Mouse (Mus musculus): ENCODE data around the gene Ubl3.

The Ubl3 gene

DNA sequence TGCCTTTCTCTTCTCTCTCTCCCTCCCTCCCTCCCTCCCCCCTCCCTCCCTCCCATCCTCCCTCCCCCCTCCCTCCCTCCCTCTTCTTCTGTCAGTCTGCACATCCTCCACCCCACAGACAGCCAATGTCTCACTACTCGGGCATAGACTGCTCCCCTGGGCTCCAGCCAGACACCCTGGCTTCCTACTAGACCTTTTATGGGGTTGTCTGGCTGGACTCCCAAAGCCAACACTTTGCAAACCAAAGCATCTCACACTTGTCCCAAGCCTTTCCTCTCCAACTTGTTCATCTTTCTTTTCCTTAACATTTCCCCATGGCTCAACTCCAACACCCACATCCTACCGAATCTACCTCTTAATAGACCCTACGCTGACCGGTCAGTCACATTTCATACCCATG is 10.7 kb upstream of the Ubl3 start:
- no peak for DNase-seq (ENCODE audit: extremely low spot score, low spot score)

DNA sequence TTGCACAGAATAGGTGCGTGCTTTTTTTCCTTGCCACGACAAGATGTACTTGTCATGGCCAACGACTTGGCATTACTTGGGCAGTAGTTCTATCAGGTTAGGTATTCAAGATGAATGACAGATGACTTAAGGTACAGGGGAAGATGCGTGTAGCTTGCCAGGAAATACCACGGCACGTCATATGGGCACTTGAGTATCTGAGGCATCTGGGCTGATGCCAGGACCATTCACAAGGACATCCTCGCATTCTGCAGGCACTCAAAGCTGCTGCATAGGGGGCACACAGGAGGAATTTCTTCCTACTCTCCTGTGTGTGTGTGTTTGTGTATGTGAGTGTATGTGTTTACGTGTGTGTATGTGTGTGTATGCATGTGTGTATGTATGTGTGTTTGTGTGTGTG is 9.6 kb upstream of the Ubl3 start:
- no peak for DNase-seq (ENCODE audit: extremely low spot score, low spot score)

DNA sequence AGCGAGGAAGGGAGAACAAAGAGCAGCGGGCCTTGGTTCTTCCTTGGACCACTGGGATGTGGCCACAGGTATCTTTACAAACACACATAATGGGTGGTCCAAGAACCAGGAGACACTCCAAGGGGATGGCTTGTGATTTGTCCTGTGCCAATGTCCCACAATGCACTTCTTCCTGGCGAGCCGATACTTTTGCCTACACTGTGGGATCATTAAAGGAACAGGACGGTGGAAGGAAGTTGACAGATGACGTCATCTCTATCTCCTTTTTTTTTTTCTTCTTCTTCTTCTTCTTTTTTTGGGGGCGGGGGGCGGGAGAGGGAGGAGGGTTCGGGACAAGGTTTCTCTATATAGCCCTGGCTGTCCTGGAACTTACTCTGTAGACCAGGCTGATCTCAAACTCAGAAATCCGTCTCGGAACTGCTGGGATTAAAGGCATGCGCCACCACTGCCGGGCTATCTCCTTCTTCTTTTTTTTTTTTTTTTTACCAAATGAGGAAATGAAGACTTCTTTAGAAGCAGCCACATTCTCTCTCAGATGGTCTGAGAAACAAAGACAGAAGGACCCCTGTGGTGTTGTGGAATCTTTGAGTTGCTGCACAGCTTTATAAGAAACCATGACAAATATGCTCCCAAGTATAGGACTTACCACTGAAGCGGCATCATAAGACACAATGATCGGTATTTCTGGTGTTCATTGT is 6.8 kb upstream of the Ubl3 start:
- no peak for DNase-seq (ENCODE audit: extremely low spot score, low spot score)

DNA sequence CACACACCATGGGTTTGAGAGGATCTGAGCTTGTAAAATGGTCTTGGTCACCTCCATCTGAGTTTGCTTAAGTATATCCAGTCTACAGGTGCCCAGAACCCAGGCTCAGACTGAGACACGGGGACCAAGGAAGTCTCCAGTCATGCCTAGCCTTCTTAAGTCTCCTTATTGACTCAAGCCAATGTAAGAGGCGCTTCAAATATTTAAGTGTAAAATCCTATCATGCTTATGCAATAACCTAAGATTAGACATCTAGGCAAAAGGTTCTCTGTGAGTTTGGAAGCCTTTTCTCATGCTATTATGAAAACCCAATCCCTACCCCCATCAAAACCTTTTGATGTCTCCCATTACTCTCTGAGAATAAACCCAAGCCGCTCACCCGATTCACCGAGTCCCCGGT is 5.9 kb upstream of the Ubl3 start:
- no peak for DNase-seq (ENCODE audit: extremely low spot score, low spot score)

DNA sequence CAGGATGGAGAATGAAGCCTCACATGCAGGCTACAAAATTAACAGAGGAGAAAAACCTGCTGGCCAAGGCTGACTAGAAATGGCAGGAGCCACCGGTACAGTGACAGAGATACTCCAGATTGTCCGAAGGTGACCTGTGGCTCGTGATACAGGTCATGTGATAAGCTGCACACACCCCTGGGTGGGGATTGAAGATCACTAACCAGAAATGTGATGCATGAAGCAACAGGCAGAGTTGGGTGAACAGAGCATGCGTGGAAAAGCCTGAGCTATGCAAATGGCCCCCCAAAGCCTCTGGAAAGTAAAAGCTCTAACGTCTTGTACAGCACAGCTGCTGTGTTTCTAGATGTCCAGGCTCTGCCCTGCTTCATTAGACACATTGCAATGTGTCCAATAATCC is 3.9 kb upstream of the Ubl3 start:
- DNase-seq (ENCODE audit: extremely low spot score, low spot score), result no peak

DNA sequence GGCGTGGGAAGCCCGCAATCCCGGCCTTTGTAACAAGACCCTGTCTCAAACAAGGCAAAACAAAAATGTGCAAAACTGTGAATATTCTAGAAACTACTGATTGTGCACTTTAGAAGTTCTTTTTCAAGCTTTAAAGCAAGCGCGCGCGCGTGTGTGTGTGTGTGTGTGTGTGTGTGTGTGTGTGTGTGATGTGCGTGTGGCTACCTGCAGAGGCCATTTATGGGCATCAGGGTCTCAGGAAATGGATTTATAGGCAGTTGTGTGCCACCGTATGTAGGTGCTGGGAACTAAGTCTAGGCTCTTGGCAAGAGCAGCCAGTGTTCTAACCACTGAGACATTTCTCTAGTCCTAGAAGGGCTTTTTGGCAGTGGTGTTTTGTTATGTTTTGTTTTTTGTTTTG is 2.6 kb upstream of the Ubl3 start:
- no peak for DNase-seq (ENCODE audit: extremely low spot score, low spot score)

DNA sequence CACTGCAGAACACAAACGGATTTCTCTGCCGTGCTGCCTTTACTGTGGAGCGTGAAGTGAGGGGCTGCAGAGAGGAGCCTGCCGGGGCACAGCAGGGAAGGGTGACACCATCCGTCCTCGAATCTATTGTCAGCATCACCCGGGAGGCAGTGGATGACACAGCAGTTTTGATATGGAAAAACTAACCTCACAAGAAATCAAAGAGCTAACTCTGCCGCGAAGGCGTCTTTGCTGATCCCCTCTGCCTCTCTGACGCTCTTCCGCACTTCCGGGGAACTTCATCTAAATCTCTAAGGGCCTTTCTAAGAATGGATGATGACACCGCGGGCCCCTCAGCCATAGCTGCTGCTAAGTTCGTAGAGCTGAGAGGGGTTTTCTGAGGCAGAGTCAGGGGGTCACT is 2.1 kb upstream of the Ubl3 start:
- no peak for DNase-seq (ENCODE audit: extremely low spot score, low spot score)

DNA sequence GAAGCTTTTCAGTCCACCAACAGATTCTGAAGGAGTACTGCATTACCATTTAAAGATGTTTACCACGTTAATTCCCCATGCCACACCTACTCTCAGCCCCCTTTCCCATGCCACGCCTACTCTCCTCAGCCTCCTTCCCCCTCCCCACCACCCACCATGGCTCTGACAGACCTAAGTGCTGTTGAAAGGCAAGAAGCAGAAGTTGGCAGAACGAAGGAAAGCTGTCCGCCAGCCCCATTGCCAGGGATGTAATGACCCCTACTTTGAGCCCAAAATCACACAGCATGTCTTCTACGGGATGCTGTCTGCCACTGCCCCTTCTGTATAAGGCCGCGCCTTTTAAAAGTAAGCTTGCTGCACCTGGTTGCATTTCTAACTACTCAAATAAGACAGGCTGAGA is 1.7 kb upstream of the Ubl3 start:
- no peak for DNase-seq (ENCODE audit: extremely low spot score, low spot score)

DNA sequence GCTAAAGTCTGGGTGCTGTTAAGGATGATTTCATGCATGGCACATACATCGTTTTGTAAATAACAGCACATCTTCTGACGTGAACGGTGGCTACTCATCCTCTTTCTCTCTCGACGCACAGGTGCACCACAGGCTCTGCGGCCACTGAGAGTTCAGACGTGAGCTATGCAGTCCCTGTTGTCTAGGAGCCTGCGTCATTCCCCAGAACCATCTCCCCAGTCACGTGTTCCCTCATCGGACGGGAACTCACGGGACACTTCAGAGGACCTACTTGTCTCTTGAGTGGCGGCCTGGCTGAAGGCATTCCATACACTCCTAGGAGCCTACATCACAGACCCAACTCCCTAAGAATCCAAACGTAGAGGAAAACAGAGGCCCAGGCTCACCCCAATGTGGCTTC is 1.1 kb upstream of the Ubl3 start:
- no peak for DNase-seq (ENCODE audit: extremely low spot score, low spot score)

DNA sequence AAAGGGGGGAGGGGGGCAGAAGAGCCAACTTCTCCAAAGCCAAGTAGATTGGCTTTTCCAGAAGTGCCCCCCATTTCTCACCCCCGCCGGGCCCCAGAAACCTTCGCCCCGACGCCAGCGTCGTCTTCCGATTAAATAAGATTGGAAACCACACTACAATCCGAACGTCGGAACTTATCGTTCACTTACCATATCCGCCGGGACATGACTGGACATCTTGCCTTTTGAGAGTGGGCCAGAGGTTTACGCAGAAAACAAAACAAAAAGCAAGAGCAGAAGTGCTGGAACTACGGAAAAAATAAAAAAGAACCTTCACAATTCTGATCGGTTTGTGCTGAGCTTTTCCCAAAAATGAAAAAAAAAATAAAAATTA is 839 bp downstream of the Ubl3 start:
- DNase-seq (ENCODE audit: extremely low spot score, low spot score), result no peak

DNA sequence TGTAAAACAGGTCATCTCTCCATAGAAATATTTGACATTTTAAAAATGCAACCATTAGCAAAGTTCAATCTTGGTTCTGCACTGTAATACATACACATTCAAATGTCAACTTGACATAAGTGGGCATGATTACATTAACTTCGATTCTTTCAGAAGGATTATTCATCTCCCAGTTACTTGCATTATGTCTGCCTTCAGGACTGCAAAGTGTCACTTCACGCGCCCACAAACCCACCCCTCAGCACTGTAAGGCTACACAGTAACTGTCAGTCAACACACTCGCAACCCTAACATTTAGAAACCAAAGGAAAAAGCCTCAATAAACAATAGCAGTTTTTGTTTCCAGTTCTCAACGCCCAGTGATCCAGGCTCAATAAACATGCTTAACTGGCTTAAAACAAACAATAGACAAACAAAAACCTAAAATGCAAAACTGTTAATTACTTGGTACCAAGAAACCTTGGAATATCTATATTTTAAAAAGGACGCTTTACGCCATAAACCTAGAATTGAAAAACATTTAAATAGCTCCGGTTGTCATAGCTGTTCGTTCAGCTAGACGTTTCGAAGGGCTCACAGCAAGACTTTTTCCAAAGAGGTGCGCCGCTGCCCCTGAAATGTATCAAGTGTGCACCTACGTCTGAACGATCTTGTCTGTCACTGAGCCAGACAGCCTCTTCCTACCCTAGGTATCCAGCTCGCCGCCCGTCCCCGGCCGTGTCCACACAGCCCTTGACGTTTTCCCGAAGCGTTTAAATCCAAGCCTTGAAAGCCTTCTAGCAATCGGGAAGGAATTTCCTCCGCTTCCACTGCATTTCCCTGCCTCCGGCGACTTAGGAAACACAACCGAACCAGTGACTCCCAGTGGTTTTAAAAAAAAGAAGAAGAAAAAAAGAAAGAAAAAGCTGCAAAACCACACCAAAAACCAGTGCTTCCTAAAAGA is 1.5 kb downstream of the Ubl3 start:
- DNase-seq (ENCODE audit: extremely low spot score, low spot score), result peak; percentile 63

DNA sequence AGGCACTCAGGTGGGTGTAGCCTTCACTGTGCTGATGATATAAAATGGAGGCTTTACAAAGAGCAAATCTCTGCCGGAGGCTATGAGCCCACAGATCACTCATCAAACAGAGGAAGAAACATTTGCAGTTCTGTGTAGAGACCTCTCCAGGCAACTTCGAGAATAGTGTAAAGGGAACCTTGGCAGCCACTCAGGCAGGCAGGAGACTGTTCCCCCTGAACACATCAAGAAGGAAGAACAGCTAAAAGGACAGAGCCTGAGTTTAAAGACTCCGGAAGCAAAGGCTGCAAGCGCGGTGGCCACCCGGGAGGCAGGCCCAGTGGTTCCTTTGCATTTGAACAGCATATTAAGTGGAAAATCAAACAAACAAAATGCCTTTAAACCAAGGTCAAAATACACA is 2.2 kb downstream of the Ubl3 start:
- DNase-seq (ENCODE audit: extremely low spot score, low spot score), result no peak

DNA sequence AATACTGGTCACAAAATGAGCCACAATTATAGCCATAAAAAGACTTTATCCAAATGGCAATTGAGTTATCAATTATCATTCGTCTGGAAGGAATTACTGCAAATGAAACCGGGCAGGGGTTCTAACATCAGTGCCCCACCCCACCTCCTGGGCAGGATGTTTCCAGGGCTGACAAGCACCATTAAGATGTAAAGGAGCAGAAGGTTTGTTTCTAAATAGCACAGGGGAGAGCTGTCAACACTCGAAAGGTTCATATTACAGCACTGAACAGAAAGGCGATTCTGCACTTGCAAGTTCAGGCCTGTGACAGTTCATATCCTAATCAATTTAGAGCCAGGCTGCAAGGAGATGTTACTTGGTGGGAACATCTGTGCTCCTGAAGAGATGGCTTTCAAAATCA is 3.3 kb downstream of the Ubl3 start:
- DNase-seq (ENCODE audit: extremely low spot score, low spot score), result no peak

DNA sequence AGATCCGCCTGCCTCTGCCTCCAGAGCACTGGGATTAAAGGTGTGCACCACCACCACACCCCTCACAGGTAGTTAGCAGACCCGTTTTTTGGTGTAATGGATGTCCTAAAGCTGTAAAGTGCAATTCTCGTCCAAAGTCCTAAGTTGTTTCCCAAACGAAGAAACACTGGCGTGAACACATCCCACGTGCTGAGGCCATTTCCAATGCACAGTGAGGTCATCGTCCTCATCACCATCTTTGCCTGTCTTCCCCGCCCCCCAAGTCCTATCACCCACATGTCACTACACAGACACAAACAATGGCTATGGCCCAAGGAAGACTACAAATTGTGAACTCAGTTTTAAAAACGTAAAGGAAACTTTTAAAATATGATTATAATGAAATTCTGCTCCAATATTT is 4.0 kb downstream of the Ubl3 start:
- DNase-seq (ENCODE audit: extremely low spot score, low spot score), result no peak

DNA sequence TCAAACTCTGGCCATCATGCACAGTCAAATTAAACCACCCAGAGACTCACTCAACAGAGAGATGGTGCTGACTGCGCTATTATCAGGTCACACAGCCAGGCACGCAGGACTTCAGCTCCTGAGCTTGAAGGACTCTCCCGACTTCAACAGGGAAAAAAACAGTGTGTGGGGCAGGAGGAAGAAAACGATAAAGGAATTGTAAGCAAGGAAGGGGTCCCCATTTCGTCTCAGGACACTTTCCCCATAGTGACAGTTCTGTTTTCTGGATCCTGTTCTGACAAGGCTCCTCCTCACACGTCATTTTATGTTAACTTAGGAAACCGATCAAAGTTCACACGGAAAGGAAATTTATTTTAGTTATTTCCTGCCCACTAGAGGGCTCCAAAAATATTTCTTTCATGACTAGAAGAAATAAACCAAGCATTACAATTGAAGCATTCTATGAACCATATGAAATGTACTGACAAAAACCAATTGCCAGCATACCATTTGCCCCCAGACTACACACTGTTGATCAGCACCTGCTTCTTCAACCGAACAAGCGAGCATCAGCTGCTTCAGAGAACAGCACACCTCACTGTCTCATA is 4.6 kb downstream of the Ubl3 start:
- DNase-seq (ENCODE audit: extremely low spot score, low spot score), result no peak

DNA sequence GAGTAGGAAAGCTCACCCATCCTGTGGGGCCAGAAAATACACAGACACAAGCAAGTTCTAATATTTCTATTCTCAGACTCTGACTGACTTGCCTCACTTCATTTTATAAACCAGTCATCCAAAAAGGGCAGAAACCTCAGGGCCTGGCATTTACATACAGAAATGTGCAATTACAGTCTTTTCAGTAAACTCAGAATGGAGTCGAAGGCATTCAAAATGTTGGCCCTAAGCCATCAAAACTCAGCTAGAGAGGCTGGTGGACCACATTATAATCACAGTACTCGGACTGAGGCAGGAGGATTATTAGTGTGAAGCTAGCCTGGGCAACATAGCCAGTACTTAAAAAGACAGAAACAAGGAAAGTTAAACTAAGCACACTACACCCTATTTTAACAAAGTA is 5.6 kb downstream of the Ubl3 start:
- no peak for DNase-seq (ENCODE audit: extremely low spot score, low spot score)

DNA sequence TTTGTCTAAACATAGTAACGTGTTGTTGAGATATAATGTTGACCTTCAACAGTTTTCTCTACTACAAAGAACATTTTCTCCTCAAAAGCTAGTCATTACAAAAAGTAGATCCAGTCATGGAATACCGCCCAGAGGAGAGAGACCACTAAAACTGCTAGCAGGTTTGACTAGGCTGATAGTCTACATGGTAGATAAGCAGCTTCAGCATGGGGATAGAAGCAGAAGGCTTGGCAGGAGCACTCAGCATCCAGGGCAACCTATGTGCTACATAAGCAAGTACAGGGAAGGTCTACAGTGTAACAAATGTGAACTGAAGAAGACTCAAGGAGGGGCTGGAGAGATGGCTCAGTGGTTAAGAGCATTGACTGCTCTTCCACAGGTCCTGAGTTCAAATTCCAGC is 7.9 kb downstream of the Ubl3 start:
- DNase-seq (ENCODE audit: extremely low spot score, low spot score), result no peak

DNA sequence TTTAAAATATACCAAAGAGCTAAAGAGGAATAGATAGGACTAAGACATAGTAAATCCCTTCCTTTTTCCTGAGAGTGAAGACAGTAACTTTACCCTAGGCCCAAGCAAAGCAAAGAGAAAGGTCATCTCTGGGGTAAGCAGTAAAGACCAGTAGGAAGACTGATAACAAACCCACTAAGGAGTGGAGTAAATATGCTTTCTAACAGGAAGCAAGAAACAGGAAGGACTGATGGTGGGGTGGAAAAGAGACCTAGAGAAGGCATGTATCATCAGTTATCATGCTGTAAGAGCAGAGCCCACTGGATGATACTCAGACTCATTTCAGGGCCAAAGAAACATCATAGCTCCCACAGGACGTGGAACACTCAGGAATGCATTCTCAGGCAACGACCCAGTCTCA is 10.4 kb downstream of the Ubl3 start:
- no peak for DNase-seq (ENCODE audit: extremely low spot score, low spot score)

DNA sequence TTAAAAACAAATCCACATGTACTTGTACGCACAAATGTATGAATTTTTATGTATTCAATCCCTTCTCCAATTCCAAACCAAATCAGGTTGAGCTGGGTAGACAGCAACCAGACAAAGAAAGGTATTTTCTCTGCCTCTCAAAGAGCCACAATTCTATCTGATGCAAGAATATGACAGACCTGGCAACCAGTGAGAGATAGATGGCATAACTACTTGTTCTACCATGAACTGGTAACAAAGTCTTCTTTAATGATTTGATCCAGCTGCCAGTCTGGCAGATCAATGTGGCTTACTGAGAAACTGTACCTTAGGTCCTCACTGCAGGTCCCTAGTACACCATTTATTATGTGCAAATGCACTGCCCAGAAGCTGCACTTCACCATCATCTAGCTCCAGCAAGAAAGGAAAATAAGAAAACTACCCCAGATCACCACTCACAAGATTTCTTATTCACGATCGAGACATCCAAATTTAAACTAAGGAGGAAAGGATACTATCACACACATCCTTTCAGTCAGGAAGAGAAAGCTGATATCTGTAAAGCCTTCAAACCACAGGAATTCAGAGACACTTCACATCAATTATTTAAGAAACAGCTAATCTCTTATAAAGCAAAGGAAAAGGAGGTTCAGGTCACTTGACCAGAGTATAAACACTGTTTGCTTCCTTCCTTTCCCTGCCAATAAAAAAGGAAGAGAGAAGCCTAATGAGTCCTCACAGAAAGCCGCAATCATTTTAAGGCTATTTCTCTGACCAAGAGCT is 16.7 kb downstream of the Ubl3 start:
- DNase-seq (ENCODE audit: extremely low spot score, low spot score), result no peak

DNA sequence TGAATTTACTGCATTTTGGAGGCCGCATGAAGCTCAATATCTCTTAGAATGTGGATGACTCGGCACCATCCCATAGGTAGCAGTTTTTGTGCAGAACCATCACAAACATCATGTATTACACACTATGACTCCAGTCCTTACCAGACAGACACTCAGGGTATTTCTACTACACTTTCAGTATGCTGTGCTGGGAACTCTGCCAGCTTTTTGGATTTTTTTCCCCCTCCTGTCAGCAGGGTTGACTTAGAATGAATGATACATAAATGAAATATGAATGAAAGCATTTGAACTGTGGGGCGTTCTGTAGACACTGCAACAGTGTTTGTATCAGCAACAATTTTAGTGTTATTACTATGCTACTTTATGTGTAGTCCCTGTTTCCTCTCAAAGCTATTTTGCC is 17.9 kb downstream of the Ubl3 start:
- DNase-seq (ENCODE audit: extremely low spot score, low spot score), result no peak

DNA sequence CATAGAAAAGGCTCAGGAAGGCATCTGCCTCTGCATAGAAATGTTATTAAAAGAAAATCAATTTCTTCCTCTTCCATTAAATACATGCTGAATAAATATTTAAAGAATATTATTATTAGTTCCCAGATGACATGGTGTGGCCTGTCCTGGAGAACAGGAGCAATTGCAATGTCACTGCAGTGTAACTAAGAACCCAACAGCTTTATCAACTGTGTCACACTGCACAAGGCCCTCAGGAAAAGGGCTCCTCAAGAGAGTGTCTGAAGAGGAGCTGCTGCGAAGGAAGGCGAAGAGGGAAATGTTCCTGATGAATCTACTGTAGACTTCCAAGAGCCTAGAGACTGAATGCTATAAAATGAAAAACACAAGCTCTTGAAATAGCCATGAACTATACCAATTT is 18.7 kb downstream of the Ubl3 start:
- no peak for DNase-seq (ENCODE audit: extremely low spot score, low spot score)

DNA sequence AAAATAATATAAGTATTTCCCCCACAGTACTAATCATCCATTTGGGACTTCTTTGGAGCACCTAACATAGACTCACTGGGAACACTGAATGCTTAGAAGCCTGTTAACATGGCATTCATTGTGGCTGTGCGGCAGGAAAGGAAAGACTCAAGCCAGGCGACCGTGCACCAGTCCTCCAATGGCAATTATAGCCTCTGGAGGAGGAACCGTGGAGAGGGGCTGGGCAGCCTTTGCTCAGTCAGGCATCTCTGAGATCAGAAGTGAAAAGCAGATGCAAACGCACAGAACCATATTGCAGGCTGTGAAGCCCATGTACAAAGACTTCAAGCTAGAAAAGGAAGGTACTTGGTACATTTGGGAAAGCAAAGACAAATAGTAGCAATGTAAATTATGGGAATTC is 20.4 kb downstream of the Ubl3 start:
- DNase-seq (ENCODE audit: extremely low spot score, low spot score), result no peak
